ENCODE assay signal across 17 mouse cellular contexts in genomic region chr1:151367721-151368324, GRCm38 (mm10). TPM values are rescaled to one million over a fixed set of nuclear protein-coding genes. Genes with fewer than 3 reads are reported as not detected.
DNase-seq lines count a peak whose midpoint lies in the region; ATAC-seq and TF ChIP-seq lines count a peak whose summit lies in the region.
"Had no signal": no experiment of that assay in that cellular context is flagged by ENCODE, and none has a peak within 500 bp of the region (broad histone marks: within the 10 kb centered on the region; RNA-seq: fewer than 3 reads in every experiment).

No protein-coding gene starts in this region.

- no peak overlapping the region for H3ac ChIP-seq in myocyte (ENCODE audit: control insufficient read depth, insufficient read length)

- H3K9ac ChIP-seq in midbrain, embryonic 11.5 days (ENCODE audit: low read length), result no peak overlapping the region
- H3K9ac ChIP-seq: embryonic facial prominence, embryonic 12.5 days; forebrain, embryonic 13.5 days; forebrain, embryonic 15.5 days; forebrain, postnatal 0 days had no signal

- H3K4me3 ChIP-seq in midbrain, embryonic 11.5 days (ENCODE audit: low read depth, low read length), result no peak overlapping the region
- no peak overlapping the region for H3K4me3 ChIP-seq in midbrain, embryonic 10.5 days
- H3K4me3 ChIP-seq in myocyte, result no peak overlapping the region
- H3K4me3 ChIP-seq in hindbrain, embryonic 10.5 days, result no peak overlapping the region
- H3K4me3 ChIP-seq: embryonic facial prominence, embryonic 10.5 days; embryonic facial prominence, embryonic 12.5 days; forebrain, embryonic 13.5 days; forebrain, embryonic 15.5 days had no signal

- peak; percentile 59 for DNase-seq in heart, adult 11 months
- DNase-seq in heart, postnatal 14 days, result no peak
- peak; percentile 73 for DNase-seq in midbrain, embryonic 11.5 days (ENCODE audit: low spot score, missing footprints)
- no peak for DNase-seq in midbrain, embryonic 10.5 days (ENCODE audit: low spot score)
- no peak for DNase-seq in hindbrain, embryonic 10.5 days (ENCODE audit: low spot score)
- DNase-seq: B cell, adult 2 months; cerebellum, adult 11-12 months; cerebellum, adult 2 months; cerebellum, adult 9-10 months; cerebellum, postnatal 10 days; cerebellum, postnatal 25 days; forebrain, postnatal 0 days had no signal

- H3K36me3 ChIP-seq in midbrain, embryonic 11.5 days (ENCODE audit: control insufficient read depth, insufficient read depth, low read length), result peaks cover 20% of the 10 kb centered on the region; the same call in 1 of the 2 replicates
- H3K36me3 ChIP-seq in midbrain, embryonic 10.5 days, result peaks cover 83% of the 10 kb centered on the region
- H3K36me3 ChIP-seq in myocyte (ENCODE audit: control insufficient read depth, insufficient read depth), result peaks cover 58% of the 10 kb centered on the region
- peaks cover 87% of the 10 kb centered on the region for H3K36me3 ChIP-seq in hindbrain, embryonic 10.5 days

- intact Hi-C loops in heart, postnatal 14 days (cut with DNase I), result no loop called here

- no peaks in the 10 kb centered on the region for H3K4me1 ChIP-seq in midbrain, embryonic 11.5 days (ENCODE audit: control insufficient read depth, insufficient read depth, low read length)
- no peaks in the 10 kb centered on the region for H3K4me1 ChIP-seq in midbrain, embryonic 10.5 days
- H3K4me1 ChIP-seq in hindbrain, embryonic 10.5 days (replicated peaks), result no peaks in the 10 kb centered on the region
- H3K4me1 ChIP-seq: embryonic facial prominence, embryonic 10.5 days; embryonic facial prominence, embryonic 12.5 days; forebrain, embryonic 13.5 days; forebrain, embryonic 15.5 days had no signal

- no peaks in the 10 kb centered on the region for H3K9me3 ChIP-seq in midbrain, embryonic 11.5 days (ENCODE audit: control insufficient read depth, low read length)
- H3K9me3 ChIP-seq in midbrain, embryonic 10.5 days (replicated peaks), result no peaks in the 10 kb centered on the region
- no peaks in the 10 kb centered on the region for H3K9me3 ChIP-seq in hindbrain, embryonic 10.5 days
- H3K9me3 ChIP-seq: embryonic facial prominence, embryonic 10.5 days; embryonic facial prominence, embryonic 12.5 days; forebrain, embryonic 13.5 days; forebrain, embryonic 15.5 days had no signal

- H3K27me3 ChIP-seq in midbrain, embryonic 11.5 days (ENCODE audit: control insufficient read depth, insufficient read depth, low read length), result no peaks in the 10 kb centered on the region
- H3K27me3 ChIP-seq in midbrain, embryonic 10.5 days (ENCODE audit: low read depth, poor library complexity, severe bottlenecking), result no peaks in the 10 kb centered on the region
- no peaks in the 10 kb centered on the region for H3K27me3 ChIP-seq in myocyte (ENCODE audit: control insufficient read depth, insufficient read depth, insufficient read length)
- H3K27me3 ChIP-seq in hindbrain, embryonic 10.5 days (ENCODE audit: insufficient read depth, poor library complexity, severe bottlenecking), result no peaks in the 10 kb centered on the region
- H3K27me3 ChIP-seq: embryonic facial prominence, embryonic 12.5 days; forebrain, embryonic 13.5 days; forebrain, embryonic 15.5 days had no signal

- no peak for TF ChIP-seq POLR2A in myocyte (IDR thresholded peaks at IDR 0.05; ENCODE audit: insufficient read length, low read depth)

- no peak overlapping the region for H3K27ac ChIP-seq in midbrain, embryonic 11.5 days (ENCODE audit: low read depth, low read length)
- no peak overlapping the region for H3K27ac ChIP-seq in midbrain, embryonic 10.5 days (replicated peaks)
- no peak overlapping the region for H3K27ac ChIP-seq in hindbrain, embryonic 10.5 days
- H3K27ac ChIP-seq: embryonic facial prominence, embryonic 10.5 days; embryonic facial prominence, embryonic 12.5 days; forebrain, embryonic 13.5 days; forebrain, embryonic 15.5 days had no signal

- H3K4me2 ChIP-seq in midbrain, embryonic 11.5 days, result no peak overlapping the region
- H3K4me2 ChIP-seq in myocyte (ENCODE audit: low read depth), result no peak overlapping the region
- H3K4me2 ChIP-seq: embryonic facial prominence, embryonic 12.5 days; forebrain, embryonic 13.5 days; forebrain, embryonic 15.5 days had no signal

- no peaks in the 10 kb centered on the region for H3K79me2 ChIP-seq in myocyte (ENCODE audit: control insufficient read depth, insufficient read depth)

- WGBS in midbrain, embryonic 11.5 days, result 89% methylated on average over 5 of the region's 5 CpGs
- WGBS in midbrain, embryonic 10.5 days, result 94% methylated on average over 5 of the region's 5 CpGs
- WGBS in hindbrain, embryonic 10.5 days, result 94% methylated on average over 5 of the region's 5 CpGs

- ATAC-seq in midbrain, embryonic 11.5 days (ENCODE audit: low FRiP score), result no peak
- ATAC-seq: forebrain, embryonic 13.5 days; forebrain, embryonic 15.5 days; forebrain, postnatal 0 days had no signal

TF ChIP-seq in myocyte, 11 proteins besides CTCF, POLR2A, EP300 and RAD21:
- TF ChIP-seq POLR2AphosphoS2 (IDR thresholded peaks at IDR 0.05; ENCODE audit: insufficient read length, low read depth) (peak; percentile 54), TCF3 (IDR thresholded peaks at IDR 0.05; ENCODE audit: insufficient read length, low read depth) (no peak)

RNA-seq across cellular contexts. Expression of gene Ivns1abp, which starts 23.5 kb away (rescaled TPM):
- total RNA-seq in heart, postnatal 14 days (2021), result 100 to 1,000 TPM; 450 to 452 TPM
- 434 and 473 TPM in 2 replicates for polyA plus RNA-seq in midbrain, embryonic 11.5 days (2014; fragmentation: Nextera tagmentation; extraction: Ambion mirVana)
- 407 and 414 TPM in 2 replicates for polyA plus RNA-seq in midbrain, embryonic 10.5 days (2016; fragmentation: Nextera tagmentation; extraction: Ambion mirVana)
- 95.1 TPM for polyA plus RNA-seq in myocyte (2012; fragmentation: generic; extraction: Trizol)
- polyA plus RNA-seq in hindbrain, embryonic 10.5 days (2016; fragmentation: Nextera tagmentation; extraction: Ambion mirVana), result 299 and 375 TPM in 2 replicates

Comparison
In these comparisons a context has a peak if more than half of its experiments do, and no peak if none do; other contexts are left out.
1. DNase-seq: peak in heart, adult 11 months (single experiment) and midbrain, embryonic 11.5 days (single experiment); none in heart, postnatal 14 days (0 of 2), midbrain, embryonic 10.5 days (single experiment) and hindbrain, embryonic 10.5 days (single experiment).